Mouse (Mus musculus) forebrain, postnatal 0 days (tissue): ENCODE measurements around the gene Aff3. TPM values are rescaled to one million over a fixed set of nuclear protein-coding genes. Genes with fewer than 3 reads are reported as not detected.

Source experiments
- ATAC-seq: fragments of 200-750 bp; cut with Nextera tagmentation; 2 replicates; pipeline ENCODE4 v1.8.0; 2017; ENCODE audit warnings: mild to moderate bottlenecking, moderate library complexity
- DNase-seq: peaks from one replicate; pipeline ENCODE4 v3.0.0-alpha.2; 2015
- H3K27ac ChIP-seq: fragments of 300-500 bp; sonication (generic); 2 replicates; pipeline ENCODE4 v1.5.1; 2014; ENCODE audit warnings: low read depth, mild to moderate bottlenecking, antibody characterized with exemption, low read length, moderate library complexity, mixed read lengths
- H3K27me3 ChIP-seq: fragments of 300-500 bp; sonication (generic); 2 replicates; pipeline ENCODE4 v1.6.1; 2014; ENCODE audit warnings: mild to moderate bottlenecking, low read length, mixed read lengths; ENCODE audit not compliant: insufficient read depth
- H3K36me3 ChIP-seq: fragments of 300-500 bp; sonication (generic); 2 replicates; pipeline ENCODE4 v1.6.1; 2014; ENCODE audit warnings: mild to moderate bottlenecking, moderate library complexity; ENCODE audit not compliant: insufficient read depth
- H3K4me1 ChIP-seq: fragments of 300-500 bp; sonication (generic); 2 replicates; pipeline ENCODE4 v1.6.1; 2014; ENCODE audit warnings: antibody characterized with exemption; ENCODE audit not compliant: insufficient read depth
- H3K4me2 ChIP-seq: fragments of 300-500 bp; sonication (generic); 2 replicates; pipeline ENCODE4 v1.6.1; 2014; ENCODE audit warnings: low read depth, mild to moderate bottlenecking, moderate library complexity
- H3K4me3 ChIP-seq: fragments of 300-500 bp; sonication (generic); 2 replicates; pipeline ENCODE4 v1.5.1; 2014; ENCODE audit warnings: low read depth, low read length, mixed read lengths
- H3K9ac ChIP-seq: fragments of 300-500 bp; sonication (generic); 2 replicates; pipeline ENCODE4 v1.6.1; 2014; ENCODE audit warnings: mild to moderate bottlenecking
- H3K9me3 ChIP-seq: fragments of 300-500 bp; sonication (generic); 2 replicates; pipeline ENCODE4 v1.6.1; 2016; ENCODE audit warnings: low read length
- CTCF ChIP-seq: sonication (generic); IDR thresholded peaks from 2 replicates; pipeline ENCODE4 v1.5.1; 2016; ENCODE audit warnings: antibody characterized with exemption, control low read depth, low read depth
- WGBS: fragments of 180-500 bp; shearing (Covaris S2); extraction: QIAGEN DNeasy Blood & Tissue Kit; methylation state at CpG from one replicate; pipeline ENCODE4 v1.1.7; 2014; 5-methylcytosine and 5-hydroxymethylcytosine counted together
- polyA plus RNA-seq: library from polyadenylated mRNA; unstranded; fragments of >200 nt; fragmentation: Nextera tagmentation; extraction: Ambion mirVana; gene quantifications from 2 replicates; pipeline ENCODE4 v1.2.1, GENCODE M21; 2015
- total RNA-seq: library from RNA; depleted of rRNA; stranded (reverse); fragments of >200 nt; gene quantifications from 2 replicates; pipeline ENCODE4 v1.2.3, GENCODE M21; 2014

Aff3 gene
- total and polyA plus RNA-seq, 2 experiments from 2014 or later = 21.8 to 102 TPM

DNA sequence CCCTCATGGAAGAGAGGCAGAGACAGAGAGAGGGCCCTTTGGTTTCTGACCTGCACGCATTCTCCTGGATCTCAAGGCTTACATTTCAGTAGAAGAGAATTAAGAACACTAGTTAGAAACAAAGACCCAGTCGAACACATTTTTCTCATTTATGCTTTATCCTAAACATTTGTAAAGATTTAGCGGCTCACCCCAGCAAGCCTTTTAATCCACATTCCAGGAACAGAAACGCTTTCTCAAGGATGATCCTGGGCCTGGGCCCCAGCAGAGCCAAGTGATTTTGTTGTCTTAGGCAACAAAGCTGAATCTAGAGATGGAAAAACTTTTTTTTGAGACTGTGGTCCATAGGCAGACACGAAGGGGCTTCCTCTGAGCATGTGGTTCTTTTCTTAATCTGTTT, 23.5 kb upstream of the Aff3 start:
- Histone ChIP-seq H3K4me3 (no peak overlapping the region), H3K36me3 (no peaks in the 10 kb centered on the region), H3K9me3 (no peaks in the 10 kb centered on the region), H3K27me3 (no peaks in the 10 kb centered on the region), H3K4me1 (no peaks in the 10 kb centered on the region), H3K4me2 (no peak overlapping the region), H3K9ac (no peak overlapping the region), H3K27ac (no peak overlapping the region)
- no peak for DNase-seq
- ATAC-seq = no peak
- no peak for TF ChIP-seq CTCF
- 60% methylated on average over 5 of the region's 5 CpGs for WGBS

DNA sequence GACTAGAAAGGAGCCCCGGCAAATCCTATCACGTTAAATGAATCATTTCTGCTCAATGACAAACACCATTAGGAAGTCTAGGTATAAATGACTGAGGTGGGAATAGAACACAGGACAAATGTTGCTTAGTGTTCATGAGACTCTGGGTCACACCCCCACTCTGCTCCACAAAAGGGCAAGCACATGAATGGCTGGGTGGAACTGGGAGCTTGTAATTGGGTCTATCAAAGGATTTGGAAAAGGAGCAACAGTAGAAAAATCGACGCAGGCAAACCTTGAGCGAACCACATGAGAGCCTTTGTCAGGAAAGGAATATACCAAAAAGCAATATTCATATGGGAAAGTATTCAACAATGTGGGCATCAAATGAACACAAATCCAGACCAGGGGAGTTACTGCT, 21.0 kb upstream of the Aff3 start:
- Histone ChIP-seq H3K27ac (no peak overlapping the region), H3K4me2 (no peak overlapping the region), H3K9me3 (no peaks in the 10 kb centered on the region), H3K36me3 (no peaks in the 10 kb centered on the region), H3K9ac (no peak overlapping the region), H3K4me1 (no peaks in the 10 kb centered on the region), H3K27me3 (no peaks in the 10 kb centered on the region), H3K4me3 (no peak overlapping the region)
- WGBS = 82% methylated on average over 5 of the region's 5 CpGs
- DNase-seq (no peak), ATAC-seq (no peak)
- no peak for TF ChIP-seq CTCF

DNA sequence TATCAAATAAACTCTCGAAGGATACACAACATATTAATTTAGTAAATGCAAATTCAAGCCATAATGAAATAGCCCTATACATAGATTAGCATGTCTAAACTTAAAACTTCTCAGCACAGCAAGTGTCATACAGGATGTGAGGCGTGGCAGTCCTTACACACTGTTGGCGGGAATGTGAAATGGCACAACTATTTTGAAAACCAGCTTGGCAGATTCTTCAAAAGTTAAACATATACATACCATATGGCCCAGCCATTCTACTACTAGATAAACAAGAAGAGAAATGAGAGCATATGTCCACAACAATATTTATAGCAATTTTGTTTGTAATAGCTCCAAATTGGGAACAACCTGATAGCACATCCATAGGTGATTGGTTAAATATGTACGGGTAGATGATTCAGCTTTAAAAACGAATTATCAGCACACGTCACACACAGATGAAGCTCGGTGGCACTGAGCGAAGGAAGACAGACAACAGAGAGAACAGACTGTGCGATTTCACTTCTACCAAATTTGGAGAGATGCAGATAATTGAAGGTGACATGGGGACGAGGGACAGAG, 18.5 kb upstream of the Aff3 start:
- peak; percentile 41 for DNase-seq
- WGBS = 71% methylated on average over 10 of the region's 10 CpGs
- no peak for TF ChIP-seq CTCF

DNA sequence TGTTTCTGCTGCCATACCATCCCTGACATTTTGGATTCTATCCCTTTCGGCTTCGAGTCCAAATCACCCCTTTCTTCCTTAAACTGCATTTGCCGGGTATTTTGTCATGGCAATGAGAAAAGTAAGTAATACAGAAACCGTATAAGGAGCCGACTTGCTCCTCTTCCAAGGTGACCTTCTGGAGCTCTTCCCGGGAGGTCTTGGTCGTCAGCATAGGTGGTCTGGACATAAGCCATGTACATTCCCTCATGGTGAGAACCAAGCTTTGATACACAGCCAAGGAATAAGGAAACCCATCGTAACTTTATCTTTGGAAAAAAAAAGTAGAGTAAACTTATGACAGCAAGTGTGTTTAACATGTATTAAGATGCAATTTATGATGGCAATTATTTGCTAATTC, 15.1 kb upstream of the Aff3 start:
- no peak for TF ChIP-seq CTCF
- no peak for ATAC-seq
- Histone ChIP-seq H3K4me2 (no peak overlapping the region), H3K4me3 (no peak overlapping the region), H3K9ac (no peak overlapping the region), H3K36me3 (no peaks in the 10 kb centered on the region), H3K27me3 (no peaks in the 10 kb centered on the region), H3K9me3 (no peaks in the 10 kb centered on the region), H3K27ac (no peak overlapping the region), H3K4me1 (no peaks in the 10 kb centered on the region)
- WGBS = 83% methylated on average over 8 of the region's 8 CpGs
- no peak for DNase-seq

More for the DNA sequence above, 18.5 kb upstream of the Aff3 start:
- H3K27ac ChIP-seq = no peak overlapping the region
- ATAC-seq = peak; percentile 53; the same call in 1 of the 2 replicates
- no peaks in the 10 kb centered on the region for H3K27me3 ChIP-seq
- no peak overlapping the region for H3K4me2 ChIP-seq
- H3K4me1 ChIP-seq = no peaks in the 10 kb centered on the region
- no peak overlapping the region for H3K9ac ChIP-seq
- H3K9me3 ChIP-seq = no peaks in the 10 kb centered on the region
- H3K36me3 ChIP-seq = no peaks in the 10 kb centered on the region
- H3K4me3 ChIP-seq = no peak overlapping the region

DNA sequence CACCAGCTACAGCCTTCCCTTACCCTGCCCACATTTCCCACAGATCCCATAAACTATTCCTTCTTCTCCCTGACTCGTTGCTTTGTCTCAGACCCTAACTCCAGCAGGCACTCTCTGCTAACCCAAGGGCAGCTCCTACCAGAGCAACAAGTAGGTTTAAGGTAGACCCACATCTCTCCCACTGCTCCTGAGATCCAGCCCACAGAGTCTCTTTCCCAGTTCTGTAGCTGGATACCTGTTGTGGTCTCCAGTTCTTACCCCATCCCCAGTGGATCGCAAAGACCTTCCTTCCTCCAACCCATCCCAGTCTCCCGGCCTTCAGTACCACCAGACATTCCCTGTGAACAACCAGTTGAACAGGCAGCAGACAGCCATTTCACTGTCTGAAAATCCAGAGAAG, 7.0 kb upstream of the Aff3 start:
- 87% methylated on average over 3 of the region's 3 CpGs for WGBS
- H3K9me3 ChIP-seq = no peaks in the 10 kb centered on the region
- ATAC-seq (no peak), DNase-seq (no peak)
- no peaks in the 10 kb centered on the region for H3K4me1 ChIP-seq
- no peaks in the 10 kb centered on the region for H3K36me3 ChIP-seq
- H3K27ac ChIP-seq = no peak overlapping the region
- no peak overlapping the region for H3K4me2 ChIP-seq
- no peak for TF ChIP-seq CTCF
- no peak overlapping the region for H3K9ac ChIP-seq
- no peak overlapping the region for H3K4me3 ChIP-seq
- no peaks in the 10 kb centered on the region for H3K27me3 ChIP-seq

DNA sequence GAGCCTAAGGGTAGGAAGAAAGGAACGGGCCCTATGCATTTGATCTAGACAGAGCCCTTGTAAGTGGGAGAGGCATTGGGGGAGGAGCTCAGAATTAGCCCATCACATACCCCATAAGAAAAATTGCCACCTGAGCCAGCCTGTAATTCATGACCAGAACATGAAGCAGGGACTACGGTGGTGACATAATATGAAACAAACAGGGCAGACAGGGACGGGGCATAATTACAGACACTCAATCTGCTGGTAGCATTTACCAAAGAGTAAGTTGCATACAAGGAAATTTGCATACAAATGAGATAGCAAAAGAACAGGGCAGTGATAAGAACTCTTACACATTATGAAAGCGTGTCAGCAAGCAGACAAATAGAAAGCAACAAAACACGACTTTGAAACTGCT, 6.3 kb upstream of the Aff3 start:
- Histone ChIP-seq H3K36me3 (no peaks in the 10 kb centered on the region), H3K4me1 (no peaks in the 10 kb centered on the region), H3K9ac (no peak overlapping the region), H3K27me3 (no peaks in the 10 kb centered on the region), H3K4me2 (no peak overlapping the region), H3K9me3 (no peaks in the 10 kb centered on the region), H3K4me3 (no peak overlapping the region), H3K27ac (no peak overlapping the region)
- TF ChIP-seq CTCF = no peak
- 47% methylated on average over 5 of the region's 5 CpGs for WGBS
- ATAC-seq = 0 out of 2 replicates have a peak, but pooled peaks have one; percentile 14
- DNase-seq = peak; percentile 5

DNA sequence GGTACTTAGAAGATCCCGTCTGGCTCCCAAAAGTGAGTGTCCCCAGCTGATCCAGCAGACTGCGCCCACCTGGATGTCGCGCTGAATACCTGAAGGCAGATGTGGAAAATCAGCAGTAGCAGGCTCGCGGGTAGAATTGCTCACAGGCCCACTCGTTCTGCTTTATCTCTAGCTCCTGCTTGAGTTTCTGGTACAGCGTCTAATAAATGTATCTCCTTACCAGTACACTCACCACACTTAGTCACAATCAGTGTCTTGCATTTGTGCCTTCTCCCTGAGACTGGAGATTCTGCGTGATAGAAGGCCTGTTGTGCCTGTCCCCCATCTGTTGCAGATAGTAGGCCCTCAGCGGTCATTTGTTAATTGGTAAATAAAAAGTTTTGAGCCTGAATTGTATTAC, 3.6 kb upstream of the Aff3 start:
- Histone ChIP-seq H3K27ac (no peak overlapping the region), H3K4me2 (no peak overlapping the region), H3K4me3 (no peak overlapping the region), H3K9me3 (no peaks in the 10 kb centered on the region), H3K9ac (no peak overlapping the region), H3K4me1 (no peaks in the 10 kb centered on the region), H3K36me3 (no peaks in the 10 kb centered on the region), H3K27me3 (no peaks in the 10 kb centered on the region)
- DNase-seq (no peak), ATAC-seq (no peak)
- TF ChIP-seq CTCF = no peak
- 90% methylated on average over 10 of the region's 10 CpGs for WGBS
